Mouse (Mus musculus): ENCODE results near the gene Ahr.

Ahr gene

DNA sequence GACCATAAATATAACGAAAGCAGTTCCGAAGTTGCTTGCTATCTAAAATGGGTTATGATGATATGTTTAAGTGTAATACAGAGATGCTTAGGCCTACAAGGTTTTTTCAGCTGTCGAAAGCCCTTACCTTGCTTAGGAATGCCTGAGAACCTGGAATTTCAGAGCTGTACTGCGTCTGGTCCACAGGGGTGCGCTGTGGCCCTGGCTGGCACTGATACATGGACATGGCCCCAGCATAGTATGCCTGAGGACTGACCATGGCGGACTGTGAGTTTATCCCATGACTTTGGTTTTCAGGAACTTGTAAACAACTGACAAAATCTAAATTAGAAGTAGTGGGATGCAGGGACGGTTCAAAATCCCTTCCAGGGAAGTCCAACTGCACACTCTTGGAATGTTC is 31.3 kb downstream of the Ahr start:
- no peak for DNase-seq (ENCODE audit: low read depth, low spot score)

DNA sequence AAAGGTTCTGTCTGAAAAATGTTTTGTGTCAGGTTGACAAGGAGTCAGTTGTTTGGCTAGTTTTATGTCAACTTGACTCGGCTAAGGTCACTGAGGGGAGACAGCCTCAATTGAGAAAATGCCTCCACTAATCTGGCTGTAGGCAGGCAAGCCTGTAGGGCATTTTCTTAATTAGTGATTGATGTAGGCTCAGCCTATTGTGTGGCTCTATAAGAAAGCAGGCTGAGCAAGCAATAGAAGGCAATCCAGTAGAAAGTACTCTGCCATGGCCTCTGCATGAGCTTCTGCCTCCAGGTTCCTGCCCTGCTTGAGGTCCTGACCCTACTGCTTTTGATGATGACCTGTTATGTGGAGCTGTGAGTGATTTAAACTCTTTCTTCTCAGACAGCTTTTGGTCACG is 33.4 kb downstream of the Ahr start:
- DNase-seq (ENCODE audit: low read depth, low spot score), result no peak

DNA sequence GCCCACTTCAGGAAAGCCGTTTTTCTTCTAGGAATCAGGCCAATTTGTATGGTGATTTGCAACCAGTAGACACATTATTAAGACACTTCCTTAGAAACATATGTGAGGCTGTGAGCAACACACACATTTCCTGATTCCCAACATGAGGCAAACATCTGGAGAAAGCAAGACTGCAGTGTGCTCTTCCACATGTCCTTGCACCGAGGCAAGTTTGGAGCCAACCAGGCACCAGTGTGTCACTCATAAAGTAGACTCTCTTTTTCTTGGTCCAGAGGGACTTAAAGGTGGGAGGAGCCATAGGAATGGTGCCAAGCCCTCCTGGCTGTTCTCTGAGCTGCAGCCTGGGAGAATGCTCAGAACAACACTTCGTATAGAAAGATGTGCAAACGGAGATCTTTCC is 39.6 kb downstream of the Ahr start:
- DNase-seq (ENCODE audit: low read depth, low spot score), result no peak

DNA sequence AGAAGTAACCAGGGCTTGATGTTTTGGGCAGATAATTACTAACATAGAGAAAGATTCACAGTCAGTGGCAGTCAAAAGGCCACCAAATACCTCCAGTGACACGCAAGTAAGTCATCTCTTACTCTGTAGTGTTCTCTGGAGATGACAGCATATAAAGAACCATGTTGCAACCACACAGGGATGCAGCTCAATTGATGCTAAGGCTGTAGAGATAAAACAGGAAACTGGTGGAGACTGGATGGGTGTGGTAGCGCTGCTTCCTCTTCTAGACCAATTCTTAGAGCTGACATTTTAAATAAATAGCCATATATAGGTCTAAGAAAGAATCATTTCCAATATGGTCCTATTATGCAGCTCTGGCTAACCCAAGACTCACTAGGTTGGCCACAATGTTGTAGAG is 54.1 kb downstream of the Ahr start:
- DNase-seq (ENCODE audit: low read depth, low spot score), result no peak

DNA sequence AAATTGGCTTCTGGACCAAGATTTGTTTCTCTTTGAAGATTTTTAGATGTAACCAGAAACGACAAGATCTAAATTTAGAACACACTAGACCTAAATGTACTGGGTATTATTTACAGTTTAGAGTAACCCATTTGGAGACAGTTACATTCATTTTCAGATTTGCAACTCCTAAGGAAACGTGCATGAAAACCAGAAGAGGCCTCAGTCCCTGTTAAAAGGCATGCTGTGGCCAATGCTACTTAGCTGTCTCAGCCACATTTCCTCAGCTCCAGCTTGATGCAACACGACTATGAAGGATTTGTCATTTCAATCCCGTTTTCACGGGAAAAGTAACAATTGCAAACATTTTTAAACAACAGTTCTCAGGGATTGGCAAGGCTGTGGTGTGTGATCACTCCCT is 55.9 kb downstream of the Ahr start:
- DNase-seq (ENCODE audit: low read depth, low spot score), result no peak

DNA sequence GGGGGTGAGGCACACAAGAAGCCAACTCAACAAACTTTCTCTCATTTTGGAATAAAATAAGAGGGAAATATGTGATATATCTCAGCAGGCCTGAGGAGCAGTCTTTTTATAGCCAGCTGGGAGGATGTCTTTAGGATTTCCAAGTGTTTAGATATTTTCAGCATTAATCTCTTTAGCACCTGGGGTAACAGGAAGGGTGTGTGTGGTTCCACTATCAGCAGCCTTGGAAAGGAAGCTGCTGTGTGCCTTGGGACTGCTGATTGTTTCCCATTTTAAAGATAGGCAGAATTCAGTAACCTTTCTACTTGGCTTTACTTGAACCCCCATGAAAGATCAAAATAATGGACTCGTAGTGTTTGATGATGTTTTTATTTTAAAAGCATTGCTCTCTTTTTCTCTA is 71.4 kb downstream of the Ahr start:
- DNase-seq (ENCODE audit: low read depth, low spot score), result no peak

DNA sequence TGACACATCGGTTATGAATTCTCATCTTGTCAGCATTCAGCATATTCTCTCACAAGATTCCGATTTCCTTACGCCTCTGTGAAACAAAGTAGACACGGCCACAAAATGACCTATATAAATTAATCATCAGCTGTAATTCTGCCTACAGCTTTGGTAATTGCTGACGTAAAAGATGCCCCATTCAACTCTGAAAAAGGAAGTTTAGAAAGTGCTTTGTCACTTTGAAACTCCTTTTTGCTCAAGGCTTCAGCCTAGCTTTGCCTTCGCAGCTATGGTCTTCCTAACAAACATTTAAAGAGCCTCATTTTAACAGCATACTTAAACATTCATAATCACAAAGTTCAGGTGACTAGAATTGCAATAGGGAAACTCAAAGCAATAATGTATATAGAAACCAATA is 72.2 kb downstream of the Ahr start:
- DNase-seq (ENCODE audit: low read depth, low spot score), result no peak

DNA sequence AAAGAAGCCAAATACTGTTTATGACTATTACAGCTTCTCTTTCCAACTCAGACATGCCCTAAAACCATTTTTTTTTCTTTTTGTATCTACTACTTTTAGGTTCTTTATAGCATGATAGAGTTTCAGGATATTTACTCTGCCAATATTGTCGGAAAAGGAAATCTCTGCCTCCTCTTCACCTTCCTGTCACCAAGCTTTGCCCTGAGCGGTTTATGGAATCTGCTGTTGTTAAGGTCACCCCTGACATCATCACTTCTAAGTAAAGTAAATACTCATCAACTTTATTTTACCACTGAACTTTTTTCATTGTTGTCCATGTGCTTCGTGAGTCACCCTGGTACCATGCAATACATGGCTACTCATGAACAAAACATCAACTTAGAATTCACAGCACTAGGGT is 75.2 kb downstream of the Ahr start:
- DNase-seq (ENCODE audit: low read depth, low spot score), result no peak

Measured in mesoderm, embryonic 11.5 days (tissue).